ENCODE assay signal across 1 mouse cellular context in the genomic region with DNA sequence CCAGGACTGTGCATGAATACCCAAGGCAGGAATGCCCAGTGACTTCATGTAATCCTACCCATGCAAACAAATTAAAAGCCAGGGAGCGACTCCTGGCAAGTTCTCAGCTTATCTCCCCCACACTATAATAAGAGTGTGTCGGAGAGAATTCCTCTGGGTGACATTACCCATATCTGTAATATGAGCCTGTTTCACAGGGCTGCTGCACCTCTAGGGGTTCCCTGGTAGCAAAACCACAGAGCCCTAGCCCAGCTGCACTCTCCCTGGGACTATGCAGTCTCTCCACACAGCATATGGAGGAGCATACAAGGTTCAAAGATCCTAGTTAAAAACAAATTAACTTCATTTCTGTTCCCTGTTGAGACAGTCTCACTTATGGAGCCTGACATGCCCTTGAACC.
TF ChIP-seq lines count a peak whose summit lies in the region.

No protein-coding gene starts in this region.

TF ChIP-seq in myocyte, 11 proteins besides CTCF, POLR2A, EP300 and RAD21:
- TF ChIP-seq CEBPB (IDR thresholded peaks at IDR 0.05; ENCODE audit: insufficient read depth, poor library complexity, severe bottlenecking) (0 out of 2 replicates have a peak, but pooled peaks have one; percentile 14), E2F4 (IDR thresholded peaks at IDR 0.05; ENCODE audit: insufficient read depth) (no peak), REST (IDR thresholded peaks at IDR 0.05; ENCODE audit: insufficient read depth, insufficient read length) (no peak), SRF (IDR thresholded peaks at IDR 0.05; ENCODE audit: control insufficient read depth, insufficient read length, low read depth) (no peak), USF1 (IDR thresholded peaks at IDR 0.05; ENCODE audit: low read depth) (no peak), MYOG (IDR thresholded peaks at IDR 0.05; ENCODE audit: control insufficient read depth in 1 of 3, insufficient read depth in 1 of 3, insufficient read length in 2 of 3, low read depth in 2 of 3) (peak in 1 of 3 experiments; percentile 50), MAX (IDR thresholded peaks at IDR 0.05; ENCODE audit: low read depth) (no peak), TCF12 (IDR thresholded peaks at IDR 0.05; ENCODE audit: insufficient read depth, poor library complexity, severe bottlenecking) (peak; percentile 35), TCF3 (IDR thresholded peaks at IDR 0.05; ENCODE audit: insufficient read length, low read depth) (no peak), MYOD1 (IDR thresholded peaks at IDR 0.05; ENCODE audit: control insufficient read depth in 1 of 3, insufficient read length in 2 of 3, low read depth in 2 of 3) (peak in 1 of 3 experiments; percentile 50)
